Mouse (Mus musculus): Measurements from ENCODE around the gene Chtop.

The Chtop gene

DNA sequence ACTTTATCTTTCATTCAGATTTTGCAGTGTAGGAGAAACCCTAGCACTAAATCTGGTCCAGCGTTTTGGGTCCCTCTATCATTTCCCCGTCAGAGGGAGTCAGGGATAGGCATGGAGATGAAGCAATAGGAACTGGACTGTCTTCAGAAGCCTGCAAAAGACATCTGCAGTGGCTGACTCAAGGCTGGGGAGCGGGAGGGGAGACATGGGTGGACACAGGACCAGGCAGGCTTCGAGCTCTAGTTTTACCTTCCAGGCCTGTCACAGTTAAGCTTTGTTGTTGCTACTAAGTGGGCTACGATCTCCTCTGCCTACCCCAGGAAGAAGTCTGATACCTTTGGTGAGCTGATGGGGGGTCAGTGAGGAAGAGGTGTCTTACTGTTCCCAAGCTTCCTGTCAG lies 3.0 kb upstream of the Chtop start:
- no peak for DNase-seq (ENCODE audit: low read depth, low spot score)

DNA sequence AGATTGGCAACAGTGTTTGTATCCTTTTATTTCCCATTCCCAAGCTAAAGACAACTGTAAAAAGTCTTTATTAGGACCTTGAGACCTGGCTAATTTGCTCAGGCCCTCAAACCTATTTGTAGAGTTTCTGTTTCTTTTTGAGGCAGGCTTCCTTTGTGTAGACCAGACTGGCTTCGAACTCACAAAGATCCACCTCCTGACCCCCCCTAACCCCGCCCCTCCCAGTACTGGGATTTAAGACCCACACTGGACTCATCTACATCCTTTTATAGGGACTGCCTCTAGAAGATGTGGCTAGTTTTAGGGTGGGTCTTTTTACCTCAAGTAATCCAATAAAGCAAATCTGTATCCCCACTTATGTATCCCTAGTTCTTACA lies 437 bp upstream of the Chtop start:
- no peak for DNase-seq (ENCODE audit: low read depth, low spot score)

DNA sequence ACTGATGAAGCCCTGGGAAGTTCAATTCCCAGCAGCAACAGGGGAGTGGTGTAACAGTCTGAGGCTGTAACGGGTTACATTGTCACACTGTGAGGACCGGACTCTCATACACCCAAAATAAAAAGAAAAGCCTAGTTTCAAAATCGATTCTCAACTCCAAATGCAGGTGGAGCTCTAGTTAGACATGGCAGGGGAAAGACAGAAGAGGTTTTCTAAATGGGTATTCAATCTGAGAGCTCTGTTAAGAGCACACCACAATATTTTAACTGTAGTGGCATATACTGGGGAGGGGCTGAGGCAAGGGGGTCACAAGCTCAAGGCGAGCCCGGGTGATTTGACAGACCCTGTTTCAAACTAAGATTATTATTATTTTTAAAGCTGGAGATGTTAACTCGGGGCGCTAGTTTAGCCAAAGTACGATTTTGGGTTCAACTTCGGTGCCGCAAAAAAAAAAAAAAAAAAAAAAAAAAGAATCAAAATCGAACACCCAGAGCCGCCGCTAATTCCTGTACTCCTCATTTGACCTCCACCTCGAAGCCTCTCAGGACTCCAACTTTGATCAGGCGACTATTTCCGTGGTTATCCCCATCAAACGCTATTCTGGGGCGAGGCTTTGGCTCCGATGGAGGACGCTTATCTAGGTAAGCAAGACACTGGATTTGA lies 880 bp downstream of the Chtop start:
- no peak for DNase-seq (ENCODE audit: low read depth, low spot score)

DNA sequence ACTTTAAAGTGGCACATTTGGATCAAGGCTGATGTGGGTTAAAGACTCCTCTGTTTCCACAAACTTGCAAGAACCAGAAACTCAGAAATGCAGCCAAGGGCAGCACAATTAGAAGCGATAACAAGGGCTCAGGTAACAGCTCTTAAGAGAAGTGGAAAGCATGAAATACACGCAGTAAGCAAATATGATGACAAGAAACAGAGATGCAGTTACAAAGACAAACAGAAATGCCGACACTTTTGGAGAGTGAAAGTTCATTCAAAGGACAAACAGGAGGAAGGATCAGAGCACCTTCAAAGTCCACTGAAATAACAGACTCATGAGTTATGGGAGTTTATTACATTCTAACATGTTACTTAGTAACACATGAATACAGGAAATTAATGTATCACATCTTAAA lies 2.9 kb downstream of the Chtop start:
- no peak for DNase-seq (ENCODE audit: low read depth, low spot score)

DNA sequence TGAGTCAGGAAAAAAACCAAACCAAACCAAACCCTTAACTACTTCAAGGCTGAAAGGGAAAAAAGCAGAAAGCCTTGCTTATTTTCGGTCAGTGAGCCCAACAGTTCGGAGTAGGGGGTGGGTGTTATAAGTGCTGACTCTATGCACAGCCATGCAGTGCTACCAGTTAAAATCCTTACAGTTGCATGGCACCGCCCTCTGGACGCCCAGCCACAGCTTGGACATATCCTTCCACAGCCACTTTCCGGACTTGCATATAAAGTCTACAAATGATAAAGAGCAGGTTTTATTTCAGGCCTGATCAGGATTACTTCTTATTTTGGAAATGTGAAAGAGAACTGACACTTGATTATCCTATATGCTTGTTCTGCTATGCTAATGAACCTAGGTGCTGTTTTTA lies 4.1 kb downstream of the Chtop start:
- no peak for DNase-seq (ENCODE audit: low read depth, low spot score)

DNA sequence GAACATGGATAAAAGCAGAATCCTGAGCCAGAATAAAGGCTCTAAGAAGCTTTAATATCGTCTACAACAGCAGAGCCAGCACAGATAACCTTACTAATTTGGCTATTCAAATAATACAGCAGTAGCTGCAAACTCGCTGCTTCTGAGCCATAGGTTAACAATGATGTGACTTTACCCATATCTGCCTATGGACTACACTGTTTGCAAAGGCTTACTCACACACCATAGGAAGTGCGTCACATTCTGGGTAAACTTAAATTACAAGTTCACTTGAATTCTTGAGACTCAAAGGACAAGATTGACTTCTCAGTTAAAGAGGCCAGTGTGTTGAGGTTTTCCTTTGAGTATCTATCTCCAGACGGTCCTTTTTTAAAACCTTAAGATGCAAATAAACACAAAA lies 5.9 kb downstream of the Chtop start:
- DNase-seq (ENCODE audit: low read depth, low spot score) = no peak

DNA sequence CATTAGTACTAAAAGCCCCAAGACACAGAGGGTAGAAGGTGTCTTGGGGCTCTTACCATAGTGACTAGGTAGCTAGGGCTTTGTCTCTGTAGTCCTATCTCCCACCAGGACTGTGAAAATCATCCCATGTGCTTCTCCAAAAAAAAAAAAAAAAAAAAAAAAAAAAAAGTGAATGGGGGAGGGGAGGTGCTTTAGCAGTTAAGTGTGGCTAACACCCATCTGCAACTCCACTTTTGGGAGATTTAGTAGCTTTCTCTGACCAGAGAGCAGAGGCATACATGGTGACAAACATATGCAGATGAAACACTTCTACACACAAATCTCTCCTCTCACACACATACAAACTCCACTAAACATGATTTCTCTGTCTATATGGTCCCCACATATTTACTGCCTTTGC lies 11.7 kb downstream of the Chtop start:
- no peak for DNase-seq (ENCODE audit: low read depth, low spot score)

DNA sequence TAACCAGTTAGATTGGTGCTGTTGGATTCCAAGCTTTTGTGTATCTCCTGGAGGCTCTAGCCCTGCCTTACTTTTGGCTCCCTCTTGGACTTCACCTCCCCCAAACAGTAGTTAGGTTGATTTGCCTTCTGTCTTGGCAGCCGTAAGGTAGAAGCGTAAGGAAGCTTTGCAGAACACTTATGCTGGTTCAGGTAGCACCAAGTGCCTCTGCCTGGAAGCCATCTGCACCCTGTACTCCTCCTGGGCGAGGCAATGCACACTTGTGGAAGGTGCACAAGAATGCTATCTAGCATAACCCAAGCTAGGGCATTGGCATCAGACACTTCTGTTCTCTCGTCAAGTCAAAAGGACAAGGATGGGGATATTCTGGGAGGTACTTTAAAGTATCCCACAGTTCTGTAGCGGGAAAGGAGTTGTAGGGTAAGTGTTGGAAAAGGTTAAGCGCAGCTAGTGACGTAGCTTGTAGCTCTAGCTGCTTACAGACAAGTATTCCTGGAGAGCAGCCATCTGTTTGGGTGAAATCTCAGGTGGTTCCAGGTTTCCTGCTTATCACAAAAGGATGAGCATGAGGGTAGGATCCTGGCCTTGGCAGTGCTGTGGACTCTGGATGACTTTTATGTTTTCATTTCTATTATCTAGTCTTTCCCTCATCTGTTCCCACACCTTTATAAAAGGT lies 13.3 kb downstream of the Chtop start:
- no peak for DNase-seq (ENCODE audit: low read depth, low spot score)

DNA sequence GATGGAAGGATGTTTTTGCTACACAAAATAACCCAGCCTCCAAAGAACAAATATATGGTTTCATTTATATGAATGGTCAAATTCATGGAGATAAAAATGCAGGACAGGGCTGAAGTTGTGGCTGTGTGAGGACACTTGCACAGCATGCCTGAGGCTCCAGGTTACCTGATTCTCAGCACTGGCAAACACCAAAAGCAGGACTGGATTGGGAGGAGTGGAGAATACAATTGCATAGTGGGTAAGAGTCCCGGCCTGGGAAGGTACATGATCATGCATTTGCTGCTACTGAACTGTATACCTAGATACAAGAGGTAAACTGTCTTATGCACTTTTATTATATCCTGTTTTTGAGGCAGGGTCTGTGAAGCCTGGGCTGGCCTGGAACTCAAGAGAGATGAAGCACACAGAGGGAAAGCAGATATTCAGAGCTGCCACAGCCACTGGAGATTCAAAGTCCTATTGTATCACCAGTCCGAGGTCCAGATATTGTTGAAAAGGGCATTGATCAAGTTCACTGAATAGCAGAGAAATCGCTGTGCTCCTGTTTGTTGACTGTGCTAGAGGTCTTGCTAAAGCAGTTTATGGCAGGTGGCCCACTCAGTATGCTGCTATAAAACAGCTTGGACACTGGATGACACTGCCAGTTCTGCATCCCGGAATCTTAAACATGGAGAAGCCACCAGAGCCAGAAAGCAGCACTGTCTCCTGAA lies 15.3 kb downstream of the Chtop start:
- DNase-seq (ENCODE audit: low read depth, low spot score) = no peak

DNA sequence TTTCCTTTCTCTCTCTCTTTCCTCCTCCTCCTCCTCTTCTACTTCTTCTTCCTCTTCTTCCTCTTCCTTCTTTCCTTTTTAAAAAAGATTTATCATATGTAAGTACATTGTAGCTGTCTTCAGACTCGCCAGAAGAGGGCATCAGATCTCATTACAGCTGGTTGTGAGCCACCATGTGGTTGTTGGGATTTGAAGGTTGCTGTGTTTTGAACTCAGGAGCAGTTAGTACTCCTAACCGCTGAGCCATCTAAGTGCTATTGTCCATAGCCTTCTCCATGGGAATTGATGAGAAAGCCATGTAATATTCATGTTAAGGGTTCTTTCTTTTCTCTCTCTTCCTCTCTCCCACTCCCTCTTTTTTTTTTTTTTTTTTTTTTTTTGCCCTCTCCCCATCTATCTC lies 17.9 kb downstream of the Chtop start:
- DNase-seq (ENCODE audit: low read depth, low spot score) = no peak

DNA sequence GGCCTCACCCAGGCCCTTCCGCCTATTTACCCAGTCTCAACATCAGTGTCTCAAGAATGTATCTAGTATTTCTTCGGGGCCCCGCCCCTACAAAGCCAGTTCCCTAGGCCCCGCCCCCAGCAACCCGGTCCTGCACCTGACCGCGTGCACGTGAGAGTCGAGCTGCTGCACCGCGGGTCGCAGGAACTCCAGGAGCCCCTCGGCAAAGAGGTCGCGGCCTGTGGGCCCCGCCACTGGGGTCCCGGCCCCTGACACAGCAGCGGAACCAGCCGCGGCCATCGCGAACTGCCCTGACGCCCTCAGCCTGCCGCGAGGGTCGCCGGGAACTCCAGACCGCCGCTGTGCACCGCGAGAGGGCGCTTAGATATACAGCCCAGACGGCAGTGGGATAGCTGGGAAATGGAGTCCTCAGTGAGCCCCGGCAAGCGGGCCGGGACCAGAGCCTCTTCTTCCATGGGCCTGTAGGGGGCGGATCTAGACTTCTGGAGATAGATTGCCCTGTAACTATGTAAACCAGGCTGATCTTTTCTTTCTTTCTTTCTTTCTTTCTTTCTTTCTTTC lies 18.5 kb downstream of the Chtop start, which contains the start of gene Snapin:
Gene Snapin (minus strand): TSS at position 338 of the 561 bp plus-strand sequence.
- DNase-seq (ENCODE audit: low read depth, low spot score) = peak; percentile 91

DNA sequence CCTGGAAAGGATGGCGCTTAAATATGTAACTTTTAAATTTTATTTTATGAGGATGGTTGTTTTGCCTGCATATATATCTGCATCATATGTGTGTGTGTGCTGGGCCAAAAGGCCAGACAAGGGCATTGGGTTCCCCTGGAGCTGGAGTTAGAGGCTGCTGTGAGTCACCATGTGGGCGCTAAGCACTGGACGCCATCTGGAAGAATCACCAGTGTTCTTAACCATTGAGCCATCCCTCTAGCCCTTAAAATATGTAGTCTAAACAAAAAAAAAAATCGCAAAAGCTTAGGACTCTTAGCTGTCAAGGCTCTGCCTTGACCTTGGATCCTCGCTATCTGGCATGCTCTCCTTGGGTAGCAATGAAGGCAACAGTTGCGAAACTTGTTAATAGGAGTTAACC lies 20.7 kb downstream of the Chtop start:
- DNase-seq (ENCODE audit: low read depth, low spot score) = no peak

DNA sequence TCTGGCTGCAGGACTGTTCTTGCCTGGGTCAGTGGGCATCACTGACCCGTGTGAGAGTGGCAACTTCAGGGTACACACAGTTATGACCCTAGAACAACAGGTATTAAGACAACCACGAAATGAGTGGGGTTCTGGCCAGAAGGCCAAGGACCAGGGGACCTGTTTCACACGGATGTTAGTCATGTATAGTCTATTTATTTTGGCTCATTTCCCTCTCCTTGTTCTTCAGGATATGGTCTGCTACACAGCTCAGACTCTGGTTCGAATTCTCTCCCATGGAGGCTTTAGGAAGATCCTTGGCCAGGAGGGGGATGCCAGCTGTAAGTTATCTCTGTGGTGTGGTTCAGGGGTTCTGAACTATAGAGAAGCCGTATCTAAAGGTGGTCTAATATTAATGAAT lies 22.3 kb downstream of the Chtop start:
- no peak for DNase-seq (ENCODE audit: low read depth, low spot score)

DNA sequence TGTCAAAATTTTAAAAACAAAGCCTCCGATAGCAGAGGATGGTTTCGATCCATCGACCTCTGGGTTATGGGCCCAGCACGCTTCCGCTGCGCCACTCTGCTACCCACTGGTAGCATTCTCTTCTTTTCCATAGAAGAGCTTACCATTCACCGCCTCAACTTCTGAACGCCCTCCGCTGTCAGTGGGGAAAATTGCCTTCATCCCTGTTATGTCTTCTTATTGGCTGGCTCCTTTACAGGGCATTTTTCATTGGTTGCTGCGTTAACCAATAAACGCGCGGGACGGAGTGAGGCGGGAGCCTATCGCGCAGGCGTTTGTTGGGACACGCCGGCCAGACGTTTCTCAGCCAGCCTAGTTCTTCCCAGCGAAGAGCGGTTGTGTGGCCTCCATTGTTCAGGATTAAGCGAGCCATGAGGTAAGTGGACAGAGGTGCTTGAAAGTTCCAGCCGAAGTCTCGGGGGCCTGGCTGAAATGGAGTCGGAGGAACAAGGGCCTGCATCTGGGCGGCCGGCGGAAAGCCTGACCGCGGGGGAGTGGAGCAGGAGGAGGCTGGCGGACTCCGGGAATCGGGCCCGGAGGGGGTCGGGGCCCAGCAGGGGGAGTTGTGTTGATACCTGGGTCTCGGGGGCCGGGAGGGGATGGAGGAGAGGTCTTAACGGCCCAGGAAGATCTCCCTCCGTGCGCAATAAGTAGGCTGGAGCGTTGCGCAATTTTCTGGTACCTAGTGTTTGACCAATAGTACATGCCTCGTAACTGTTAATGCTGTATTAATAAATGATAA lies 33.3 kb downstream of the Chtop start, which contains the start of gene Ilf2:
Gene Ilf2 (plus strand): TSS at position 296 of the 781 bp plus-strand sequence.
- DNase-seq (ENCODE audit: low read depth, low spot score) = peak; percentile 97

DNA sequence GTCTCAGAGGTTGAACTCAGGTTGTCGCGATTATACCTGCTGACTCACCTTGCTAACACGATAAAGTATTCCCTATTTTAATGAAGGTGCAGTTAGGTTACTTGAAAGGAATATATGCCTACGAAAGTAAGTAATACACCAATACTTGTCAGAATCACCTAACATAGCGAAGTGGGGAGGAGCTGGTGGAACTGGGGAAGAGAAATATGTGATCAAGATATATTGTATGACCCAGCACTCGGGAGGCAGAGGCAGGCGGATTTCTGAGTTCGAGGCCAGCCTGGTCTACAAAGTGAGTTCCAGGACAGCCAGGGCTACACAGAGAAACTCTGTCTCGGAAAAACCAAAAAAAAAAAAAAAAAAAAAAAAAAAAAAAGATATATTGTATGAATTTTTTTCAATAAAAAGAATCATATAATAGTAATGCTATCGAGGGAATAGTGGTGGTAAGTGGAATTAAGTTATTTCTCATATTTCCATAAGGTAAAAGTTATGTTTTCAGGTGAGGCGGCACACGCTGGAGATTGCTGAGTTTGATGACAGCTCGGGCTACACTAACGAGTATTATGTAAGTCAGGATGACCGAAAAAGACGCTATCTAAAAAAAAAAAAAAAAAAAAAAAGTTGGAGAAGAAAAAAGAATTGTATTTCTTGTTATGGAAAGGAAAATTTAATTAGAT lies 34.0 kb downstream of the Chtop start:
- DNase-seq (ENCODE audit: low read depth, low spot score) = no peak

DNA sequence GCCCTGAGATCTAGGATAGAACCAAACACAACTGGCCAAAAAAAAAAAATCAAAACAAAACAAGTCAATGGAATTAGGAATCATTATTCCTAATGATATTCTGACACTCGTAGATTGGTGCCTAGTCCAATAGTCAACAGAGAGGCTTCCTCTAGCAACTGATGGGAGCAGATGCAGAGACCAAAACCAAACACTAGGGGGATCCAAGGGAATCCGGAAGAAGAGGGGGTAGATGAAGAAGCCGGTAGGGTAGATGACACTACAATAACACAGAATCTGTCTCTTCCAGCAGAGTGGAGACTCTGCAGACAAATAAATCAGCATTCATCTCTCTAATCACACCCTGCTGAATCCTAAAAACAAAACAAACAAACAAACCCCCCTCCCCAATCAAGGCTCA lies 37.1 kb downstream of the Chtop start:
- DNase-seq (ENCODE audit: low read depth, low spot score) = no peak

DNA sequence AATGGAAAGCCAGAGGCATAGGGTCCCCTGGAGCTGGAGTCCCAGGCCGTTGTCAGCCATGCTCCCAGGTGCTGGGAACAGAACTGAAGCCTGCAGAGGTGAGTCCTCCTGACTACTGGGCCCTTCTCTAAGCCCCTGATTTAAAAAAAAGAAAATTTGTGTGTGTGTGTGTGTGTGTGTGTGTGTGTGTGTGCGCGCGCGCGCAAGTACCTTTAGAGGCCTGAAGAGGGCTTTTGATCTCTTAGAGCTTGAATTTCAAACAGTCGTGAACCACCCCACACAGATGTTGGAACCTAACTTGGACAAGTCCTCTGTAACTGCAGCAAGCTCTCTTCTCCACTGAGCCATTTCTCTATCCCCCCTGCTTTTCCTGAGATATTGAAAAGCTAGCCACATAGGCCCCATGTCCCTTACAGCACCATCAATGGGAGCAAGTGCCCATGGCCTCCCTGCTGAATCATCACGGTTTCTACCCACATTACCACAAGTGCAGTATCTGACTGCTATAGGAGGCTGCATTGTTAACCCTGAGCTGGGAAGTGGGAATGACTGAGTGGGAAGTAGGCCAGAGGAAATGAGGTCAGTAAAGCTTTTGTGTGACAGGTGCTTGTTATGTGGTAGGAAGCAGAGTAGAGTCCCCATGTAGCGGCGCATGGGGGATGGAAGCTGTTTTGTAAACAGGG lies 41.5 kb downstream of the Chtop start:
- no peak for DNase-seq (ENCODE audit: low read depth, low spot score)

DNA sequence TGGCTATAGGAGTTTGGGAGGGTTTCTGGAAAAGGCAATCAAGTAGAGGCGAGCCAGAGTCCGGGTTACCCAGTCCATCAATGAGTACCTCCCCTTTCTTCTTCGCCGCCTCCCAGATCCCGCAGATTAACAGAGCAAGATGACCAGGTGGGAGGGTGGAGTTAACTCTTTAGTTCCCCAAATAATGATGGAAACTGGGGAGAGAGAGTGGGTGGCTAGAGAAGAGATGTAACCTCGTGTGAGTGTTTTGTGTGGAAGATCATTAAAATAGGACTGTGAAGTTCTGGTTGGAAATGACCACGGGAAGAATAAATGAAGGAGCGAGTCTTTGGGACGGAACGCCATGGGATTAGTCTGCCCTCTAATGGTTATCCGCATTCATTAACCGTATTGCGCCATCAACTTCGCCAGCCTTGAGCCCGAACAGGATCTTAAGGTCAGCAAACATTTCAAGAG lies 43.0 kb downstream of the Chtop start:
- no peak for DNase-seq (ENCODE audit: low read depth, low spot score)

DNA sequence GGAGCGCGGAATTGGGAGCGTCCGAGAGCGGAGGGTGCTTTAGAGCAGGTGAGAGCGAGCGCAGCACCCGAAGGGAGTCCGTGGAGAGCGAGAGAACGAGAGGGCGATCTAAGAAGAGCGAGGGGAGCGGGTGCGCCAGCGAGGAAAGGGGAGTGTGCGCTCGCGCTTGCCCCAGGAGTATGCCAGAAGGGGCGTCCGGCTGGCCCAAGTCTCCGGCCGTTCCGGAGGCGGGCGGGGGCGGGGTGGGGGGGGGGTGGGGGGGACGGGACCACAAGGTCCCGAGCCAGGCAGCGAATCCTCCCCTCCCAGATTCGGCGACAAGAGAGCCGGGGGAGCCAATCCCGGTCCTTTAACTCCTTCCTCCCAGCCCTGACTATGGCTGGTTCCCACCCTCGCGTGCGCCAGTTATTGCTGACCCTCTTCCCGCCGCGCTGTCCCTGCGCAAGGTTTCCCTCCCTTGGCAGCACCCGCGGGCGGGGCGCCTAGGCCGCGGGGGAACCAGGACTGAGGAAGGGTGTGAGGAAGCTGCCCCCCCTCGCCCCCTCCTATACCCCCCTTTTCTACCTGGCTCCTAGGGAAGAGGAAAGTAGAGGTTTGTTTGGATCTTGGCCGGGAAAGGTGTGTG lies 43.5 kb downstream of the Chtop start, which contains the start of gene Npr1:
Gene Npr1 (minus strand): TSS at position 181 of the 625 bp plus-strand sequence.
- DNase-seq (ENCODE audit: low read depth, low spot score) = no peak
